Mouse (Mus musculus) liver, postnatal 0 days (tissue): ENCODE measurements around the gene Cfap57. TPM values are rescaled to one million over a fixed set of nuclear protein-coding genes. Genes with fewer than 3 reads are reported as not detected.

Source experiments
- ATAC-seq: fragments of 200-750 bp; cut with Nextera tagmentation; 2 replicates; pipeline ENCODE4 v1.8.0; 2017; ENCODE audit warnings: mild to moderate bottlenecking, moderate library complexity
- DNase-seq: peaks from one replicate; pipeline ENCODE4 v3.0.0-alpha.2; 2016
- H3K27ac ChIP-seq: fragments of 300-500 bp; sonication (generic); 2 replicates; pipeline ENCODE4 v1.5.1; 2014; ENCODE audit warnings: antibody characterized with exemption, moderate library complexity, mild to moderate bottlenecking, low read depth
- H3K27me3 ChIP-seq: fragments of 300-500 bp; sonication (generic); 2 replicates; pipeline ENCODE4 v1.6.1; 2014; ENCODE audit warnings: low read length, control low read depth, mixed read lengths; ENCODE audit not compliant: insufficient read depth
- H3K36me3 ChIP-seq: fragments of 300-500 bp; sonication (generic); replicated peaks from 2 replicates; pipeline ENCODE4 v1.6.1; 2014; ENCODE audit warnings: mild to moderate bottlenecking, control low read depth, low read length, moderate library complexity, mixed read lengths; ENCODE audit not compliant: insufficient read depth
- H3K4me1 ChIP-seq: fragments of 300-500 bp; sonication (generic); 2 replicates; pipeline ENCODE4 v1.6.1; 2014; ENCODE audit warnings: antibody characterized with exemption, mild to moderate bottlenecking, control low read depth; ENCODE audit not compliant: insufficient read depth
- H3K4me2 ChIP-seq: fragments of 300-500 bp; sonication (generic); 2 replicates; pipeline ENCODE4 v1.6.1; 2014; ENCODE audit warnings: low read depth, mild to moderate bottlenecking, low read length, moderate library complexity, mixed read lengths
- H3K4me3 ChIP-seq: fragments of 300-500 bp; sonication (generic); 2 replicates; pipeline ENCODE4 v1.5.1; 2014; ENCODE audit warnings: low read depth, low read length
- H3K9ac ChIP-seq: fragments of 300-500 bp; sonication (generic); replicated peaks from 2 replicates; pipeline ENCODE4 v1.6.1; 2014; ENCODE audit warnings: mild to moderate bottlenecking, moderate library complexity
- H3K9me3 ChIP-seq: fragments of 300-500 bp; sonication (generic); 2 replicates; pipeline ENCODE4 v1.6.1; 2016; ENCODE audit warnings: mild to moderate bottlenecking, control low read depth, low read length, mixed read lengths
- CTCF ChIP-seq: sonication (generic); IDR thresholded peaks from 2 replicates; pipeline ENCODE4 v1.5.1; 2016; ENCODE audit warnings: antibody characterized with exemption, low read depth
- EP300 ChIP-seq: IDR thresholded peaks from 2 replicates; pipeline ENCODE4 v1.6.1; 2016; ENCODE audit warnings: antibody characterized with exemption, low read depth, mild to moderate bottlenecking
- WGBS: fragments of 180-500 bp; shearing (Covaris S2); extraction: QIAGEN DNeasy Blood & Tissue Kit; methylation state at CpG from one replicate; pipeline ENCODE4 v1.1.7; 2014; ENCODE audit not compliant: insufficient replicate concordance; 5-methylcytosine and 5-hydroxymethylcytosine counted together
- polyA plus RNA-seq: library from polyadenylated mRNA; unstranded; fragments of >200 nt; fragmentation: Nextera tagmentation; extraction: Ambion mirVana; gene quantifications from 2 replicates; pipeline ENCODE4 v1.2.1, GENCODE M21; 2015

Cfap57 gene
- polyA plus RNA-seq, 1 experiment from 2014 or later = 0.42 TPM

DNA sequence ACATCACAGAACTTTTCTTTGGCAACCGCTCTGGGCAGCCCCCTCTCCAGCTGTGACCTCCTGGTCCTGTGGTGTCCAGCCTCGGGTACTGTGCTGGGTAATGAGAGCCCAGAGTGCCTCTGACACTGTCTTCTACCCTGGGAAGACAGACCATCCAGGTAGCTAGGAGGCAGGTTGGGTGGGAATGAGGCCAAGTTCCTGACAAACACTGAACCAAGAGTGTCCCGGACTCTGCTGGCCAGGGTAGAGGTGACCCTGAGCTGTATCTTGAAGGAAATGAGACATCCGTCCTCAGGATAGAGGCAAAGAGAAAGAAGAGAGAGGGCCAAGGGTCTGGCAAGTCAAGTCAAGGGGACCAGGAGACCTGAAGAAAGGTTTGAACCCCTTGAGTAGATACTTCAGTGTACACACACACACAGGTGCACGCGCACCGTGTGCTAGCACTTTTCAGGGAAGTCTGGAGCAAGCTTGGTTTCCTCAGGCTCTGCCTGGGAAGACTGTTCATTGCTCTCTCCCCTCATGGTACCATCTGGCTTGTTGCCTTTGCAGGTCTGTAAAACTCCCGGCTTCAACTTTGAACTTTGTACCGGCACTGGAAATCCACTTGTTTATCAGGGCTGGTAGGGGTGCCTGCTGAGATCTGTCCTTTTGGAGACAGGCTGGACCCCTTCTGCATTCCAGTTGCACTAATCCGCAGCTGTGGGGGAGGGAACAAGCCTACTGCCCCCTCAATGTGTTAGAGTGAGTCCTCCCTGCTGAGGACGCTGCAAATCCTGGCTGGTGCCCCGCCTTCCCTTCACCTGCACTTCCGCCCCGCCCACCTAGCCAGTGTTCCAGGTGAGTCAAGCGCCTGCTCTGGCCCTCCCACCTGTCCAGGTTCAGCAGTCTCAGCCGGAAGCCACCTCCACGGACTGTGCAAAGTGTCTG lies 93.9 kb downstream of the Cfap57 start, which contains the start of gene 2610528J11Rik:
2610528J11Rik (plus strand) TSS at position 592 of the 927 bp plus-strand sequence.
- Histone ChIP-seq H3K27ac (peak within 1 kb of the TSS; percentile 76), H3K4me3 (peak within 1 kb of the TSS; percentile 33), H3K9me3 (no peaks in the 10 kb centered on the region), H3K4me1 (peaks cover 5% of the 10 kb centered on the region; the same call in 1 of the 2 replicates), H3K36me3 (no peaks in the 10 kb centered on the region), H3K27me3 (no peaks in the 10 kb centered on the region), H3K9ac (peak within 1 kb of the TSS; percentile 28; the same call in 1 of the 2 replicates), H3K4me2 (peak within 1 kb of the TSS; percentile 57)
- ATAC-seq (peak; percentile 89), DNase-seq (peak; percentile 69)
- TF ChIP-seq EP300 = no peak; the same call in 1 of the 2 replicates
- no peak for TF ChIP-seq CTCF
- WGBS = 52% methylated on average over 17 of the region's 17 CpGs

DNA sequence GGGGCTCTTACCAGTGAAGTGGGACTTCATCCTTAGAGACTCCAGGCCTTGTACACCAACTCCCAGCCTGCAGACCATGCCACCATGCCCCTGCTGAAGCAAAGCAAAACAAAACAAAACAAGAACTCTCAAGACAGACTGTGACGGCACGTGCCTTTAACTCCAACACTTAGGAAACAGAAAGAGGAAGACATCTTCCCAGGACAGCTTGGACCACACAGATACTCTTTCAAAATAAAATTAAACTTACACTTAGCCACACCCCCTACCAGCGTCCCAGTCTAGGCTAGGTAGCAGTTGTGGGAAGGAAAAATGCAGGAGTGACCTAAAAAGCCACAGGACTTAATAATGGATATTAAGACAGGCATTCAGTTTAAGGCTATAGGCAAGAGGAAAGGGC lies 94.8 kb downstream of the Cfap57 start:
- ATAC-seq (no peak), DNase-seq (no peak)
- Histone ChIP-seq H3K9ac (no peak overlapping the region), H3K36me3 (no peaks in the 10 kb centered on the region), H3K27me3 (no peaks in the 10 kb centered on the region), H3K4me1 (peaks cover 5% of the 10 kb centered on the region; the same call in 1 of the 2 replicates), H3K4me3 (no peak overlapping the region), H3K9me3 (no peaks in the 10 kb centered on the region), H3K27ac (no peak overlapping the region), H3K4me2 (no peak overlapping the region)
- 45% methylated on average over 3 of the region's 3 CpGs for WGBS
- TF ChIP-seq EP300 (no peak), CTCF (no peak)

DNA sequence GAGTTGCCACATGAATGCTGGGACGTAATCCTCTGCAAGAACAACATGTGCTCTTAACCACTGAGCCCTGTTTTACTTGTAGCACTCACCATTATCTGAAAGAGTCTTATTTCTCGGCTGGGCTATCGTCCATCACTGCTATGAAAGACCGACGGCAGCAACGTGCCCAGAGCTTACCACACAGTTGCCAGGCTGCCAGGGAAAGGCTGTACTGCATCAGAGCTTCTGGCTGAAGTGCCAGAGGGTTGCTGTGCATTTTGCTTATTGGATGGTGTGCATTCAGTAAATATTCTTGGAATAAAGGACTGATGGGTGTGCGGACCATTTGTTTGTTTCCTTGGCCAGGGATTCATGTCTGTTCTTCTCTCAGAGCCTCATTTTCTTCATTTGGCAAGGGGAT lies 96.6 kb downstream of the Cfap57 start:
- Histone ChIP-seq H3K4me1 (peaks cover 5% of the 10 kb centered on the region; the same call in 1 of the 2 replicates), H3K4me3 (no peak overlapping the region), H3K4me2 (no peak overlapping the region), H3K27ac (no peak overlapping the region), H3K9ac (no peak overlapping the region), H3K27me3 (no peaks in the 10 kb centered on the region), H3K9me3 (no peaks in the 10 kb centered on the region), H3K36me3 (no peaks in the 10 kb centered on the region)
- DNase-seq (no peak), ATAC-seq (no peak)
- WGBS = 77% methylated on average over 7 of the region's 7 CpGs
- TF ChIP-seq CTCF = no peak
- TF ChIP-seq EP300 = no peak

DNA sequence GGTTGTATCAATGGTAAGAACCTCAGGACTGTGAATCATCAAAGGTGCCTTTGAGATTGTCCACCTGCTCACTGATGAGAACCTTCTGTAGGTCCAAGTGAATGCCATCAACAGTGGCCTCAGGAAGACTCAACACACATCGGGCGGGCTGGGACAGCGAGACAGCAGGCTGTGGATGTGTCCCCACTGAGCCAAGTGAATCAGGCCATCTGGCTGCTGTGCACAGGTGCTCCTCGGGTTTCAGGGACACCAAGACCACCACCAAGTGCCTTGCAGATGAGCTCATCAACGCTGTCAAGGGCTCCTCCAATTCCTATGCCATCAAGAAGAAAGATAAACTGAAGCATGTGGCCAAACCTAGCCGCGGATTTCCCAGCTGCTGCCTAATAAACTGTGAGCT lies 98.3 kb downstream of the Cfap57 start:
- Histone ChIP-seq H3K27me3 (no peaks in the 10 kb centered on the region), H3K36me3 (no peaks in the 10 kb centered on the region), H3K4me1 (peaks cover 11% of the 10 kb centered on the region), H3K4me2 (no peak overlapping the region), H3K4me3 (no peak overlapping the region), H3K9me3 (no peaks in the 10 kb centered on the region), H3K9ac (no peak overlapping the region), H3K27ac (no peak overlapping the region)
- ATAC-seq = no peak
- DNase-seq = no peak
- no peak for TF ChIP-seq CTCF
- no peak for TF ChIP-seq EP300
- WGBS = 86% methylated on average over 7 of the region's 7 CpGs

DNA sequence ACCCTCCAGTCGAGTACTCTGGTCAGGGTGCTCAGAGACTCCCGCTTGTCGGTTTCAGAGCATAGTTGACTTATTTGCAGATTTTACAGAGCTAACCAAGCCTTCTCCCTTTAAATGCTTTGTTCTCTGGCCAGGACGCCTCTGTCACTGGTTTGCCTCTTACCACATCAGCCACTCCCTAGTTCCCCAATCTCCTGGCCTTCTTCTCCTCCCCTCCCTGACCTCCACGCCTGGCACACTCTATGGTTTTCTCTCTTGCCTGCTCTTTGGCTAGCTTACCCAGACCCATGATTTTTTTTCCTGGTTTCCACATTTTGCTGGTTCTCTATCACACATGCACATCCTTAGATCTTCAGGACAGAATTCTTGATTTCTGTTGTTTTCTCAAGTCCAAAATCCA lies 102.4 kb downstream of the Cfap57 start:
- no peak overlapping the region for H3K4me3 ChIP-seq
- TF ChIP-seq CTCF (no peak), EP300 (no peak)
- 56% methylated on average over 5 of the region's 5 CpGs for WGBS
- ATAC-seq (no peak), DNase-seq (no peak)
- no peaks in the 10 kb centered on the region for H3K36me3 ChIP-seq
- H3K4me2 ChIP-seq = no peak overlapping the region
- no peaks in the 10 kb centered on the region for H3K27me3 ChIP-seq
- H3K27ac ChIP-seq = no peak overlapping the region
- no peaks in the 10 kb centered on the region for H3K9me3 ChIP-seq
- no peak overlapping the region for H3K9ac ChIP-seq
- H3K4me1 ChIP-seq = peaks cover 12% of the 10 kb centered on the region

DNA sequence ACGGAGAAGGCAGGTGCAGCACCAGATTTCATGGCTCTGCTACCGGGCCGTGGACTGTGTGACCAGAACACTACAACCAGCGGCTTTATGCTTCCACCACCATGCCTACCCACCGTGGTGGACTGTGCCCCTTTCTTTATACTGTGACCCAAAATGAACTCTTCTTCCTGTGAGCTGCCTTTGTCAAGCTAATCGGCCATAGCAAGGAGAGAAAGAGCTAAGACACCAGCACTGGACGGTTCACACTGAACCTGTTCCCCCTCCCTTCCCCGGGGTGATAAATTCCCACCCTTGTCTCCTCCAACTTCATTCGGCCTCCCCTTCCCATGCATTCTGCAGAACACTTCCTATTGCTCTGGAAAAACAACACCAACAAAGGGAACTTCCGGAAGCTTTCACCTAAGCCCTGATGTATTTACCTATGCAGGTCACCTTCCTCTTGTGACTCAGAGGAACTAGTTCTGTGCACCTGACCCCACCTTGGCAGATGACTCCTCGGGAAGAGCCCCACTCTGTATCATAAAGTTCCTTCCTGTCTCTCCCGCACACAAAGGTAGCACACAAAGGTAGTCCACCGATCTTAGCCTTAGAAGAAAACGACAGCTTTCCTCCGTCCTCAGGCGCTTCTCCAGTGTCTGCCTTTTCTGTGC lies 103.0 kb downstream of the Cfap57 start:
- Histone ChIP-seq H3K4me2 (peak overlapping the region; percentile 22; the same call in 1 of the 2 replicates), H3K9me3 (no peaks in the 10 kb centered on the region), H3K27me3 (no peaks in the 10 kb centered on the region), H3K36me3 (no peaks in the 10 kb centered on the region), H3K9ac (no peak overlapping the region), H3K4me3 (no peak overlapping the region), H3K4me1 (peaks cover 12% of the 10 kb centered on the region), H3K27ac (no peak overlapping the region)
- TF ChIP-seq CTCF (no peak), EP300 (no peak)
- no peak for ATAC-seq
- no peak for DNase-seq
- WGBS = 43% methylated on average over 16 of the region's 16 CpGs
